Mouse (Mus musculus): ENCODE data around the gene 0610030E20Rik.

Gene 0610030E20Rik

DNA sequence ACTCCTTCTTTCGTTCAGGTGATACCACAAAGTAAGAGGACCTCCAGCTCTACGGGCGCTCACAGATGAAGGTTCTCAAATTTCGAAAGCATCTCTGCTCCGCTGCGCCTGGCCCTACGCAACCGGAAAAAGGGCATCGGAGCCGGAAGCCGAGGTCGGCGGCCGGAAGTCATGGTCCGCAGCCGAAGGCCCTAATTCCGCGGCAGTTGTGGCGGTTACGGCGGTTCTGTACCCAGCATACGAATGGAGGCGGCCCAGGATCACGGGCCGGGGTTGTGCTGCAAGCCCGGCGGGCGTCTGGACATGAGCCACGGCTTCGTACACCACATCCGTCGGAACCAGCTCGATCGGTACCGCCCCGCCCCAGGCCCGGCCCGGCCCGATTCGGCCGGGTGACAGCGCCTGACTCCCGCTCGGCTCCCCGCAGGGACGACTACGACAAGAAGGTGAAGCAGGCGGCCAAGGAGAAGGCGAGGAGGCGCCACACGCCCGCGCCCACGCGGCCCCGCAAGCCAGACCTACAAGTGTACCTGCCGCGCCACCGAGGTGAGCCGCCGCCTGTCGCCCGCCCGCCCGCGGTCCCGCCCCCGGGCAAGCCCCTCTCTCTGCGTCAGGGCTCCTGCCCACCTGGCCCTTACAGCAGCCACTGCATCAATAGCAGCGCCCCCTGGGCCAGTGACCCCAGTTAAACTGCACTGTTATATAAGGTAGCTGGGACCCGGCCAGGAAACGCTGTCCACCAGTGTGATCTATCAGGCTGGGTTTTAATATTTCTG is at the start of gene 0610030E20Rik:
0610030E20Rik (plus strand) TSS at position 152 of the 776 bp plus-strand sequence.
- peak in 1 of 2 experiments; percentile 74 for DNase-seq (ENCODE audit: low spot score in 2 of 2)

DNA sequence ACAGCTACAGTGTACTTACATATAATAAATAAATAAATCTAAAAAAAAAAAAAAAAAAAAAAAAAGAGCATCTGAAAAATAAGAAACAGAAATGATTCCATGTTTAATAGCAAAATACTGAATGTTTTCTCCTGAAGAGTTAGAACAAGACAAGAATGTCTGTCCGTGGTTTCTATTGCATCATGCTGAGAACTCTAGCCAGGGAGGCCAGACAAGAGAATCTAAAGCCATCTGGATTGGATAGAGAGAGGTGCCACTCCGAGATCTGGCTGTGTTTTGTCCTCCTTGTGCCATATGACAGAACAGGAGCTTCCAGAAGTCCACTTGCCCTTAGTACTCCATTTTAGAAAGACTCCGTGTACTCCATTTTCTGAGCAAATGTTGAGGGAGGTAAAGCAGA is 49.3 kb upstream of the 0610030E20Rik start:
- DNase-seq (ENCODE audit: low spot score in 2 of 2) = no peak

DNA sequence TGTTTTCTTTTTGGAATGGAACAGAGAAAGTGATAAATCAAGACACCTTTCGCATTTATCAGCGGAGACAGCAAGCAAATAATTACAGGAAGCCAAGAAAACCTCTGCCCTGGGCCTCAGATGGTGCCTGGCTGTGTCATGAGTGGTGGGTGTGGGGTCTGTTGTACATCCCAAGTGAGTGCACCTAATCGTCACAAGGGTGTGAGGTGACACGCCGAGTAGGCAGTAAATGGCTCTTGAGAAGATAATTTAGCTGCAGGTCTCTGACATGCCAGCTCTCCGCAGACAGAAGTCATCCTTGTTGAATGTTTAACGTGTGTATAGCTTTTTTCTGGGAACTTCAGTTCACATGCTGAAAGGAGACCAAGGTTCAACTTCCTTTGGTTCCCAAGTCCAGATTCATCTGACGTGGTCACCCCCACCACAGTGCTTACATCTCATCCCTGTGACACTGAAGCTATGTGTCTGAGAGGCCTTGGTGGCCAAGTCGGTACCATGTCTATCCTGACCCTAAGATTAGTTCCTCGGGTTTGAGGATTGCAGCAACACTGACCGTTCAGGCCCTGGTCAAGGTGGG is 44.7 kb upstream of the 0610030E20Rik start:
- DNase-seq (ENCODE audit: low spot score in 2 of 2) = no peak

DNA sequence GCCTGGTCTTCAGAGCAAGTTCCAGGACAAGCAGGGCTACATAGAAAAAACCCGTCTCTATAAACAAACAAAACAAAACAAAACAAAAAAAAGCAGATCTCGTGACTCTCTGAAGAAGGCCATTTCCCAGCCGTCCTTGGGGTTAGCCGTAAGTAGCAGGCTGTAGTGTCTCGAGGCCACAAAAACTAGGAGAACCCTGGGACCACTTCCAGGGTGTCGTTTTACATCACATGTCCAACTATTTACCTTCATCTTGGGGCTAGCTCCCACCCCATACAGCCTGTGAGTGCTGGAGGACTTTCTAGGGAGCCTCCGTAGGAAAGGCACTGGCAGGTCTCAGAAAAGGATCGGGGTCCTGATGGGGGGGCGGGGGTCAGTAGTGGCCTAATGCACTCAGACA is 43.6 kb upstream of the 0610030E20Rik start:
- no peak for DNase-seq (ENCODE audit: low spot score in 2 of 2)

DNA sequence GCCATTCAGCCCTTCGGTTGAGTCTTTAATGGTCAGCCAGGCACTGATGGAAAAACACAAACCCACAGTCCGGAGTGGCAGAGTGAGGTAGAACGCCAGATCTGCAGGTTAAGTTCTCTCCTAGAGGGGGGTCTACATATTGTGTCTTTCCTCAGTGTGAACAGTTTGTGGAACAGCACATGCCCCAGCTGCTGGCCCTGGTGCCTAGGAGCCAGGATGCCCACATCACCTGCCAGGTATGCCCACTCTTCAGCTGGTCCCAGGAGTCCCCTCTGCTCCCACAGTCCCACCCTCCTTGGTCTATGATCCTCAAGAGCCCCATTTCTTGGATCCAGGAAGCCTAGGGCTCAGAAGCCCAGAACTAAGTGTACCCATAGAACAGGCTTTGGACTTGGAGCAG is 34.9 kb upstream of the 0610030E20Rik start:
- DNase-seq (ENCODE audit: low spot score in 2 of 2) = no peak

DNA sequence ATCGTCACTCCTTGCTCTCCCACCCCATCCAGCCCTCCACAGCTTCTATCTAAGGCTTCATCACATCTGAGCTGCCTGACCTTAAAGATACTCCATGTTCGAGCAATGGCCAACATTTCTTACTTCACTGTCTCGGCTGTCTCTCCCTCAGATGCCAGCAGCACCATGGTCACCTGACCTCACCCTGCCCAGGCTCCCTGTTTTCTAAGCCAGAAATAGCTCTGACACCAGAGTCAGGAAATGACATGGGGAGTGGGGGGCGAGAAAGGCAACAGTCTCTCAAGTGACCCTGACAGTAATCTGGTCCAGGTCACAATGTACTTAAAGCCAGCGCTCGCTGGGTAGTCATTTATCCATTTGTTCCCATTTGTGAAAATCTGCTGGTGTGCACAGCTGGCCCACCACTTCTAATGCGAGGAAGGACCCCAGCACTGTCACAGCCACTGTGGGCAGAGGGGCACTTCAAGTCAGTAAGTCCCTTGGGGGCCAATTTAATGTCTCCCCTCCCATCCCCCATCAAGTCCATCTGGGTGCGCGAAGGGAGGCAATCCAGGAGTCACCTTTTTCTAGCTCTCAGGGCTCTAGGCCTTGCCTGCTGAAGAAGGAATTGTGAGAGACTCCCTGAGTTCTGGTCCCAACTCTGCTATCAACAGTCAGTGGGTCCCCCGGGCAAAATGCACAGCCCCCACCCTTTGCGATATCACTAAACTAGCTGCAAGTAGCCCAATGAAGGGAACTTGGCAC is 33.8 kb upstream of the 0610030E20Rik start:
- no peak for DNase-seq (ENCODE audit: low spot score in 2 of 2)

DNA sequence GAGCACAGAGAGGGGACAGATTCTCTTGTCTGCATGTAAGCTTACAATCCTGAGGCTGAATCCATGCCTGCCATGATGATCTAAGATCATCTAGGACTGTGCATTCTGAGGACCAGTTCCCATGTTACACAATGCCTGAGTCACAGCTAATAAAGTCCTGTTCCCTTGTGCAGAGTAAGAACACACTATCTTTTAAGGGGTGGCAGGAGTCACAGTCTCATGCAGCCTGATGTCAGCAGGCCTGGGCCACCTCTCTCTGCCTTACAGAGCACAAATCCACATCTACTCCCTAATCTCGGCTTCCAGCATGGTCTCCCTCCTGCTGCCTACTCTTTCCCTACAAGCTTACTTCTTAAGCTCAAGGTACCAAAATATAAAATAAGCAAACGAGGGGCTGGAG is 31.7 kb upstream of the 0610030E20Rik start:
- no peak for DNase-seq (ENCODE audit: low spot score in 2 of 2)

DNA sequence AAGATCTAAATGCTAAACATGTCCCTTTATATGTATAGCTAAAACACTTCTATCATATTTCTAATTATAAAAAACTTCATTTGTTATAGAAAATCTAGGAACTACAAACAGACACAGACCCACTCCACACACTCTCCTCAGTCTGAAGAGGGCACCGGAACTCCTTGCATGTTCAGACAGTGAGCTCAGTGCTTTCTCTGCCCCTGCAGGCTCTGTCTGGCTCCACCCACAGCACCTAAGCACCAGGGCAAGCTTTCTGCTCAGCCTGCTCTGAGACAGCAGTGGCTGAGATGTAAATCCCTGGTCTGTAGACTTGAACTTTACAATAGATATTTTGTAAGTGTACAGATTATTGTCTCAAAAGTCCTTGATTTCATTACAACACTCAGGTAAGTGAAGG is 31.1 kb upstream of the 0610030E20Rik start:
- no peak for DNase-seq (ENCODE audit: low spot score in 2 of 2)

DNA sequence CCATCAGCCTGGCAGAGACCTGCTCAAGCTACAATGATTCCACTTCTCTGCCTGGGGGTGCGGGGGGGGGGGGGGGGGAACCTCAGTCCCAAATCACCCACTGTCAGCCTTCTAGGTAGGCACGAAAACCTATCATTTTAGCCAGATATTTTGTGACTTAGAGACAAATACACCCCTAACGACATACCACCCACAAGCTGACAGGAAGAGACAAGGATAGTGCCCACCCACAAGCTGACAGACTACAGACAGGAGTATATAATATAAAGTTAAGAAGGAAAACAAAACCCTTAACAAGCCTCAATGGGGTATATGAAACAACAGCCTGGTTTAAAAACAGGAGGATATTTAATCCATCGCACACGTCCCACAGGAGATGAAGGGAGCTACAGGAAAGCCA is 28.7 kb upstream of the 0610030E20Rik start:
- DNase-seq (ENCODE audit: low spot score in 2 of 2) = no peak

DNA sequence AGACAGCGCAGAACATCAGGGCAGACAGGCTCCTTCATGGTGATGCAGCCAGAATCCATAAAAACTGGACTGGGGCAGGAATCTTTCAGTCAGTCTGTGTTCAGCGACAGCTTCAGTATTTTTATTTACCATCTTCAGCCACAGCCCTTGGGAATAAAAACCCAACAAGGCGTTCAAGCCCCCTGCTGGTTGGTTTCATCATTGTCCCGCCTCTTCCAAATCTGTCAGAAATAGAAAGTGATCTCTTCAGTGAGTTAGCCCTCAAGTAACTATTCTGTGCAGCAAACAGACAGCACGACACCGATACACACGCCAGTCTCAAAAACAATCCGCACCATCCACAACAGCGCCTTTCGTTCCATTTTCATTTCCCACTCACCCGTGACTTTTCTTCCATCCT is 28.1 kb upstream of the 0610030E20Rik start:
- peak in 1 of 2 experiments; percentile 18 for DNase-seq (ENCODE audit: low spot score in 2 of 2)

DNA sequence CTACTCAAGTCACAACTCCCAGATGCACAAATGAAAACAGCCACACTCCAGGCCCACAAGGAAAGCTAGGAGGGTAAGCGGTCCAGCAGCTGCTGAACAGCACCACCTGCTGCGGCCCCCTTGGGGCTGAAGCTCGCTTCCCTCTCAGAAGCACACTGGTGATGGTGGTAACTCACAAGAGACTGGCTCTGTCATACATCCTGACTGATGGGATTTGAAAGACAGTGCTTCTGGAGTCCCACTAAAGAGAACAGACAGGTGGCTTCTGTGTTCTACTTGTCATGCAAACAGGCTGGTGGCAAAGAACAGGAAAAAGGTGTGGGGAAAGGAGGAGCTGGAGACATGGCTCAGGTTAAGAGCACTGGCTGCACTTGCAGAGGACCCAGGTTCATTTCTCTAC is 24.2 kb upstream of the 0610030E20Rik start:
- DNase-seq (ENCODE audit: low spot score in 2 of 2) = no peak

DNA sequence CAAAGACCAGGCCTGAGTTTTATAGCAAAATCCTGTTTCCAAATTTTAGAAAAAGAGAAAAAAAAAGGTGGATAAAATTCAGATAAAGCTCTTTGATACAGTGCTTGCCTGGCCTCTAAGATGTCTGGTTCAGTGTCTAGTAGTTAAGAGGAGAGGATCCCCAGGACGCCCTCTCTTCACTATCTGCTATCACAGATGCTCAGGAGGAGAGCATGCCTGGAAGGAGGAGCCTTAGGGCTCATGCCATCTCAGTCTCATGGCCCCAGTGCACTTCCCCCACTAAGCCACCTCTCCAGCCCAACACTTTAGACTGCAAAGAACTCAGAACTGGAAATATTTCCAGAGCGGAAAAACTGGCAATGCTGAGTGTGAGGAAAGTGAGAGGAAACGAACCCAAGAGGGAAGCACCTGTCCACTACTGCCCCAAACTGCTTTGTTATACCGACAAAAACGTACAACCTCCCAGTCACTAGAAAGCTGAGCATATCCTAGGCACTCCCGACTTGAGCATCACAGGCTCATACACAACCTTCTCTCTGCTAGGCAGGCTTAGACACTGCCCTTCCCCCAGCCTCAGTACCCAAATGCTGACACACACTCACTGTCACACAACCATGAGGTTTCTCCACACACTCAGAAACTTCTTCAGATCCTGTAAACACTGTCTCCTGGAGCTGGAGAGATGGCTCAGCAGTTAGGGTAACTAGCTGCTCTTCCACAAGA is 23.2 kb upstream of the 0610030E20Rik start:
- DNase-seq (ENCODE audit: low spot score in 2 of 2) = no peak

DNA sequence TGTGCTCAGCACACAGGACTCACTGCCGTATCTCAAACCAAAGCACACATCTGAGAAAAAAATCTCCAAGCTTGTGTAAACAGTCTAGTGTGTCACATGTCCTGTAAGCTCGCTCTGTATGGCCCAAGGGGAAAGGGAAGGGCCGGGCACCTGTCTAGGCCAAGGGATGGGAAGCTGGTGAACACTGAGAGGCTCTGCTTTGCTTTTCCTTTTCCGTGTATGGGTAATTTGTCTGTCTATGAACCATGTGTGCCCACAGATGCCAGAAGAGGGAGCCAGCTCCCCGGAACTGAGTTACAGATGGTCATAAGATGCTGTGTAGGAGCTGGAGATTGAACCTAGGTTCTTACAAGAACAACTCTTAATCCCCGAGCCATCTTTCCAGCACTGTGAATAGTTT is 20.8 kb upstream of the 0610030E20Rik start:
- DNase-seq (ENCODE audit: low spot score in 2 of 2) = peak in 1 of 2 experiments; percentile 24

DNA sequence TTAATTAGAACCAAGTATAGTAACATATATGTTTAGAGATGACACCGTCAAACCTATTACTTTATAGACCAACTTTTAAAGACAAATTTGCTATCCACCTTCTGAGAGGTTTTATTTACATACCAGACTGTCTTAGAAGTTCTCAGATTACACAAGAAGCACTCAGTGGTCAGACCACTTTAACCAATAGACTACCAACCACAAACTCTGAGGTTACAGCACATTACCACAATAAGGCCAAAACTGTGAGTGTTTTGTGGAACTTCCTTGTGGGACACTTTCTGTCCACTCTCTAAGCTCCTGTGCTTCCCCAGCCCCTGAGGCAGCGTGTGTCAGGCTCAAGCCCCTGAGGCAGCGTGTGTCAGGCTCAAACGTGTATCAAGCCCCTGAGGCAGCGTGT is 18.1 kb upstream of the 0610030E20Rik start:
- no peak for DNase-seq (ENCODE audit: low spot score in 2 of 2)

DNA sequence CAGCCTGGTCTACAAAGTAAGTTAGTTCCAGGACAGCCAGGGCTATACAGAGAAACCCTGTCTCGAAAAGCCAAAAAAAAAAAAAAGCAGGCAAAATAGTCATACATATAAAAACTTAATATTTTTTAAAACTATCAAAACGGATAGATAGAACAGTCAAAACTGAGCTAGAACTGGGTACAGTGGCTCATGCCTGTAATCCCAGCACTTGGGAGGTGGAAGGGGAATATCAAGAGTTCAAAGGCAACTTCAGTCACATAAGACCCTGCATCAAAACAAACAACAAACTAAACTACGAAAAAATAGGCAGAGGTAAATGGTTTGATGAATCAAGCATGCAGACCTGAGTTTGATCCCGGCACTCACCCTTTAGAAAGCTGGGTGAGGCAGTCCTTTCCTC is 17.0 kb upstream of the 0610030E20Rik start:
- DNase-seq (ENCODE audit: low spot score in 2 of 2) = no peak

DNA sequence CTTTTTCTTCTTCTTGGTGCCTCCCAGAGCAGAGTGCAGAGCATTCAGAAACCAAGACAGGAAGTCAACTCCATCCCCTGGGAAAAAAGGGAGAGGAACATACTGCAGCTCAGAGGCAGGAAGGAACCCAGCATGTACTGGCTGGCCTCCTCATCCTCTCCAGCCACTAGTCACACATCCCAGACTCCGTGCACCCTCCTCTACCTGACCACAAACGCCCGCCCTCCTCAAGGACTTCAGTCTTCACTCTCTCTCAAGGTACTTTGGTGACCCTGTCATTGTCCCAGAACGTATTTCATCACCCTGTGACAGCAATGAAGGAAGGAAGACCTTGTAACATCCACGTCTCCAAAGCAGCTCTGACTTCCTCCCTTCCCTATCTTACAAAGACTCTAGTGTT is 14.0 kb upstream of the 0610030E20Rik start:
- no peak for DNase-seq (ENCODE audit: low spot score in 2 of 2)

DNA sequence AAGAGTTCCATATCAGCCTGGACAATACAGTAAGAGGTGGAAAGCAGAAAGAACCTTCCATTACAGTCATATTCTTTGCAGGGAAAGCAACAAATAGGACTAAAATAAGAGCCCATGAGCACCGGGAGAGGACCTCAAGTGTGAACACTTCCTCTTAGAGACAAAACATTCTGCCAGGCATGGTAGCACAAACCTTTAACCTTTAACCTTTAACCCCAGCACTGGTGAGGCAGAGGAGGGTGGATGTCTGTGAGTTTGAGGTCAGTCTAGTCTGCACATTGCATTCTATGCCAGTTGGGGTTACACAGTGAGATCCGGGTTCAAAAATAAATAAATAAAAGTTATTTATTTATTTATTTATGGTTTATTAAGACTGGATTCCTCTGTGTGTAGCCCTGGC is 6.6 kb upstream of the 0610030E20Rik start:
- no peak for DNase-seq (ENCODE audit: low spot score in 2 of 2)

DNA sequence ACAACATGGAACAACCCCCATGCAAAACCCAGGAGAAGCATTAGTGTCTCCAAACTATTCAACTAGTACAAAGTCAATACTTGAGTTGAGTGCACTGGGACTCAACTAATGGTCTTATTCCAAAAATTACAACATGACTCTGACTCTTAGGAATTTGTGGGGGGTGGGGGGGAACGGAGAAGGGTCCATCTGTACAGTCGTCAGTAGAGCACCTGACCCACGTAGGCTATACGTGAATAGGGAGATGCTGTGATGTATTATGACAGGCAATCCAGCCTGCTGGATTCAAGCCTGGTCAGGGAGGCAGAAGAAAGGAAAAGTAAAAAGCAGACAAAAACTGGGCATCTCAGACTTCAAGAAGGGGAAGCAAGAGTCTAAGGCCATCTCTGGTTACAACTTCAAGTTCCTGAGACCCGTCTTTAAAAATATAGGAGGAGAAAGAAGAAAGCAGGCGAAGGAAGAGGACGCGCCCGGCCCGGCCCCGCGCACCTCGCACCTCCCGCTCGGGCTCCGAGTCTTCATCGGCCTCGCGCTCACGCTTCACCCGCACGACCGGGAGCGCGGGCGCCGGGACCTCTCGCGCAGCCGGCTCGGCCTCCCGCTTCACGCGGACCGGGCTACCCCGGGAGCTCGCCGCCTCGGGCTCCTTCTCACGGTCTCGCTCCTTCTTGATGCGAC is 2.6 kb upstream of the 0610030E20Rik start:
- DNase-seq (ENCODE audit: low spot score in 2 of 2) = no peak

DNA sequence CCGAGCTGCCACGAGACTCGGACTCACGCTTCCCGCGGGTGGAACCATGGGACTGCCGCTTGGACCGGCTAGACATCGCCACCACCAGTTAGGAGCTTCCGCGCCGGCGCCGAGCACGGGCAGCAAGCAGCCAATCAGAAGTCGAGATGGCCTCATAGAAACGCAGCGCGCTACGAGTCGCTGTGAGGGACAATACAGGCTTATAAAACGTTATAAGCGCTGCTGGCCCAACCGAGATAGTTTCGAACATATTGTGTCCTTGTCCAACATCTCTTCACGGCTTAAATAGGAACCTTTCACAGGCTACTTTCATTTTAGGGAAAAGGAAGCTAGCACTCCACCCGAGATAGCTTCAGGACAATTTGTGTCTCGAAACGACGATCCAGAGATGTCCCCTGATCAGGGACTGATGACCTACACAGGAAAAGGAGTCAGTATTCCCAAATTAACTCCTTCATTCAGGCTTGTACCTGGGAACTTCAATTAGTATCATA is 2.0 kb upstream of the 0610030E20Rik start, which contains the start of gene Usp39:
Usp39 (minus strand) TSS at position 111 of the 494 bp plus-strand sequence.
- DNase-seq (ENCODE audit: low spot score in 2 of 2) = peak; percentile 89 to 93

DNA sequence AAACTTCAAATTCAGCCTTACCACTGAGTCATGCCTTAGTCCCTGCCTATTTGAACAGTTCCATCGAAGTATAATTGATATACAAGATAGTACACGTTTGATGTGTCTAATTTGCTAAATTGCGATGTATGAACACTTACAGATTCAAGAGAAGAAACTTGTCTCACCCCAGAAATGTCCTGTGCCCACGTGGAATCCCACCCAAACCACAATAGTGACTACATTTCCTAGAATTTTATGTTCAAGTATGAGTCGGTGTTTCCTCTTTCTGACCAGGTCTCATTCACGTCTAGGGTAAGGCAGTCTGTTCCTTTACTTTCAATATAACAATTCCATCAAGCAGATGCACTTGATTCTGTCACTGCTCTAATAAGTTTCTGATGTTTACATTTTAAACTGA is 1.5 kb upstream of the 0610030E20Rik start:
- no peak for DNase-seq (ENCODE audit: low spot score in 2 of 2)

DNA sequence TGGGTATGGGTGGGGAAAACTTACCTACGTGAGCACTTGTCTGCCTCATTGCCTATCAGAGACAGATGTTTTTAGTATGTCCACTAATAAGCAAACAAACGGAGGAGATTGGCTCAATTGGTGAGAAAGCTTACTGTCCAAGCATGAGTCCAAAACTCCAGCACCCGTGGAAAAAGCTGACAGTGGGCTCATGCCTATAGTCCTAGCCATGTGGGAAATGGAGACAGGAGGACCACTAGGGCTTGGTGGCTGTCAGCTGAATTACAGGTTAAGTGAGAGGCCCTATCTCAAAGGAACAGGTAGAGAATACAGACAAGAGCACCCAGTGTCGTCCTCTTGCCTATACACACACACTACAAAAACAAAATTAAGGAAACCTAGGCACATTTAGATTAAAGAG is 856 bp upstream of the 0610030E20Rik start:
- no peak for DNase-seq (ENCODE audit: low spot score in 2 of 2)

All from frontal cortex, postnatal 10 days (tissue).